Comparison of ENCODE assay signal across 34 mouse cellular contexts in genomic region chr15:102056495-102057174, GRCm38 (mm10). TPM values are rescaled to one million over a fixed set of nuclear protein-coding genes. Genes with fewer than 3 reads are reported as not detected.
A peak's percentile ranks its signal among the peaks of the same experiment; 100 is the strongest.
DNase-seq lines count a peak whose midpoint lies in the region; ATAC-seq lines count a peak whose summit lies in the region.
"Had no signal": no experiment of that assay in that cellular context is flagged by ENCODE, and none has a peak within 500 bp of the region (broad histone marks: within the 10 kb centered on the region; RNA-seq: fewer than 3 reads in every experiment).

No protein-coding gene starts in this region.

- H3K9ac ChIP-seq in heart, embryonic 11.5 days (ENCODE audit: low read depth, low read length), result no peak overlapping the region
- H3K9ac ChIP-seq: forebrain, embryonic 13.5 days; hindbrain, embryonic 13.5 days; limb, embryonic 12.5 days; liver, embryonic 15.5 days; lung, embryonic 14.5 days; midbrain, embryonic 15.5 days; neural tube, embryonic 15.5 days had no signal

- no peaks in the 10 kb centered on the region for H3K27me3 ChIP-seq in heart, embryonic 11.5 days (ENCODE audit: control insufficient read depth, insufficient read depth, low read length)
- H3K27me3 ChIP-seq: forebrain, embryonic 13.5 days; hindbrain, embryonic 13.5 days; limb, embryonic 12.5 days; midbrain, embryonic 15.5 days; neural tube, embryonic 15.5 days; Patski had no signal

- H3K27ac ChIP-seq in heart, embryonic 11.5 days (ENCODE audit: low read depth, low read length), result no peak overlapping the region
- H3K27ac ChIP-seq: forebrain, embryonic 13.5 days; hindbrain, embryonic 13.5 days; left cerebral cortex, adult 2 months; limb, embryonic 12.5 days; liver, embryonic 15.5 days; midbrain, embryonic 10.5 days; midbrain, embryonic 15.5 days; neural tube, embryonic 15.5 days had no signal

- 79% methylated on average over 15 of the region's 15 CpGs for WGBS in heart, embryonic 11.5 days (ENCODE audit: insufficient replicate concordance)

- intact Hi-C loops in heart, postnatal 36 days (cut with DNase I), result no loop called here

- no peak for ATAC-seq in heart, embryonic 11.5 days (replicated peaks; ENCODE audit: insufficient number of reproducible peaks, low FRiP score, low TSS enrichment)
- ATAC-seq: forebrain, embryonic 13.5 days; inflammation-experienced regulatory T-cells, adult 6 months; midbrain, embryonic 15.5 days; Patski had no signal

- no peak overlapping the region for H3K4me3 ChIP-seq in heart, embryonic 11.5 days (ENCODE audit: low read depth, low read length)
- H3K4me3 ChIP-seq: erythroblast, embryonic 14.5 days; forebrain, embryonic 13.5 days; hindbrain, embryonic 13.5 days; left cerebral cortex, adult 2 months; limb, embryonic 12.5 days; liver, embryonic 15.5 days; midbrain, embryonic 10.5 days; midbrain, embryonic 15.5 days; neural tube, embryonic 15.5 days had no signal

- peak; percentile 45 to 49 for DNase-seq in heart, adult 18-20 months
- DNase-seq in adrenal gland, adult (ENCODE audit: inconsistent age in 2 of 2, low spot score in 1 of 2), result peak; percentile 86
- peak; percentile 66 for DNase-seq in adrenal gland, postnatal 10 days
- DNase-seq in heart, postnatal 36 days, result peak; percentile 10 to 19
- DNase-seq in thymus, postnatal 25 days, result no peak
- DNase-seq in lung, postnatal 36 days, result no peak
- DNase-seq: cerebellum, adult 18-20 months; cerebellum, postnatal 10 days; gastrocnemius, postnatal 14 days; kidney, adult 11 months; kidney, postnatal 14 days; lung, embryonic 14.5 days; lung, postnatal 14 days; right cerebral cortex, adult 18-20 months; spleen, adult 18-20 months; thymus, adult 18-20 months; thymus, postnatal 36 days had no signal

- H3K4me1 ChIP-seq in heart, embryonic 11.5 days (ENCODE audit: control insufficient read depth, insufficient read depth, low read length), result 0 out of 2 replicates have a peak, but pooled peaks cover 3% of the 10 kb centered on the region
- H3K4me1 ChIP-seq: forebrain, embryonic 13.5 days; limb, embryonic 12.5 days; liver, embryonic 15.5 days had no signal

- H3K4me2 ChIP-seq in heart, embryonic 11.5 days, result no peak overlapping the region
- H3K4me2 ChIP-seq: forebrain, embryonic 13.5 days; hindbrain, embryonic 13.5 days; limb, embryonic 12.5 days; liver, embryonic 15.5 days; lung, embryonic 14.5 days; midbrain, embryonic 15.5 days; neural tube, embryonic 15.5 days had no signal

- no peaks in the 10 kb centered on the region for H3K36me3 ChIP-seq in heart, embryonic 11.5 days (ENCODE audit: control insufficient read depth, insufficient read depth, low read length)
- H3K36me3 ChIP-seq: G1E; hindbrain, embryonic 13.5 days; limb, embryonic 12.5 days; liver, embryonic 15.5 days; midbrain, embryonic 10.5 days; midbrain, embryonic 15.5 days; neural tube, embryonic 15.5 days had no signal

- H3K9me3 ChIP-seq in heart, embryonic 11.5 days (replicated peaks; ENCODE audit: control insufficient read depth, low read length), result no peaks in the 10 kb centered on the region
- H3K9me3 ChIP-seq: forebrain, embryonic 13.5 days; G1E; hindbrain, embryonic 13.5 days; limb, embryonic 12.5 days; liver, embryonic 15.5 days; midbrain, embryonic 10.5 days; midbrain, embryonic 15.5 days; neural tube, embryonic 15.5 days had no signal

RNA-seq across cellular contexts. Expression of gene Eif4b, which starts 16.9 kb away (rescaled TPM):
- 100 to 1,000 TPM; 151 to 167 TPM for total RNA-seq in heart, adult 18-20 months (2021)
- polyA plus RNA-seq in heart, embryonic 11.5 days (2014; fragmentation: Nextera tagmentation; extraction: Ambion mirVana), result 71.6 and 83.5 TPM in 2 replicates
- 100 to 1,000 TPM; 248 to 266 TPM for total RNA-seq in adrenal gland, postnatal 10 days (2021)
- 100 to 1,000 TPM; 149 to 165 TPM for total RNA-seq in heart, postnatal 36 days (2021)

RNA-seq across cellular contexts. Expression of gene Krt18, which starts 28.7 kb away (rescaled TPM):
- total RNA-seq in heart, adult 18-20 months (2021), result 1 to 10 TPM; 2.8 to 3.7 TPM
- 39.3 and 41.9 TPM in 2 replicates for polyA plus RNA-seq in heart, embryonic 11.5 days (2014; fragmentation: Nextera tagmentation; extraction: Ambion mirVana)
- total RNA-seq in adrenal gland, postnatal 10 days (2021), result 10 to 100 TPM; 15.9 to 28.3 TPM
- total RNA-seq in heart, postnatal 36 days (2021), result 1 to 10 TPM; 2.5 to 5.1 TPM
- total RNA-seq: G1E had no signal
- polyA plus RNA-seq: G1E had no signal

RNA-seq across cellular contexts. Expression of gene Tns2, which starts 43.6 kb away (rescaled TPM):
- total RNA-seq in heart, adult 18-20 months (2021), result 100 to 1,000 TPM; 109 to 123 TPM
- polyA plus RNA-seq in heart, embryonic 11.5 days (2014; fragmentation: Nextera tagmentation; extraction: Ambion mirVana), result 25.0 and 25.4 TPM in 2 replicates
- total RNA-seq in adrenal gland, postnatal 10 days (2021), result 10 to 100 TPM; 64.5 to 84.6 TPM
- total RNA-seq in heart, postnatal 36 days (2021), result 100 to 1,000 TPM; 128 to 129 TPM
- total RNA-seq: common myeloid progenitor, adult 5-6 weeks; granulocyte monocyte progenitor cell, adult 5-6 weeks; megakaryocyte progenitor cell, adult 5-6 weeks had no signal

RNA-seq across cellular contexts. Expression of gene Krt8, which starts 52.4 kb away (rescaled TPM):
- total RNA-seq in heart, adult 18-20 months (2021), result 1 to 10 TPM; 1.5 to 3.0 TPM
- 30.4 and 36.8 TPM in 2 replicates for polyA plus RNA-seq in heart, embryonic 11.5 days (2014; fragmentation: Nextera tagmentation; extraction: Ambion mirVana)
- 10 to 100 TPM; 12.1 to 24.2 TPM for total RNA-seq in adrenal gland, postnatal 10 days (2021)
- total RNA-seq in heart, postnatal 36 days (2021), result 1 to 10 TPM; 1.4 to 2.5 TPM
- total RNA-seq: common myeloid progenitor, adult 5-6 weeks; G1E; layer of hippocampus, adult 18-20 months had no signal
- polyA plus RNA-seq: G1E had no signal

Comparison
In these comparisons a context has a peak if more than half of its experiments do, and no peak if none do; other contexts are left out.
1. DNase-seq: peak in heart, adult 18-20 months (2 of 2), adrenal gland, adult (2 of 2), adrenal gland, postnatal 10 days (single experiment) and heart, postnatal 36 days (2 of 2); none in thymus, postnatal 25 days (single experiment) and lung, postnatal 36 days (single experiment).